Mouse (Mus musculus) frontal cortex, adult 2 months (tissue): ENCODE results near the gene Galr3. TPM values are rescaled to one million over a fixed set of nuclear protein-coding genes. Genes with fewer than 3 reads are reported as not detected.
A peak's percentile ranks its signal among the peaks of the same experiment; 100 is the strongest.

Experiments
- DNase-seq, 2 experiments: peaks; one replicate each; pipeline ENCODE4 v3.0.0; 2022; ENCODE audit warnings: low spot score in 1 of 2; ENCODE audit errors: extremely low spot score in 1 of 2
- polyA plus RNA-seq: library from polyadenylated mRNA; depleted of rRNA; stranded (reverse); fragments of >200 nt; gene quantifications from 2 replicates; pipeline ENCODE4 v1.2.3, GENCODE M21; 2012

Gene Galr3
- polyA plus RNA-seq, 1 experiment, result 0.38 TPM

DNA sequence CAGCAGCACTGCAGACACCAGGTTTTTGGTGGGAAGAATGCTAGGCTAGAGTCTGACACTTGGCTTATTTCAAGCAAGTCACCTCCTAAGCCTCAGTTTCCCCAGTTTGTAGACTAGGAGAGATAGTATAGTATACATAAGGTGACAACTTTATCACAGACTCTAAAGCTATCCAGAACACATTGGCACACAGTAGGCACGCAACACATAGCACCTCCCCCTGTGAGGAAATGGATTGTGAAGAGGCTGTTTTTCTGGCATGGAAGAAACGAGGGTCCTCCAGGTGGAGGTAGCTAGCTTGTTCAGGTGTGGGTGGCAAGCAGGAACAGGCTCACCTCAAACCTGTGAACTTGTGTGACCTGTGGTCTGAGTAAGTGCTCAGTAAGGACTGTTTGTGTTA lies 9.3 kb downstream of the Galr3 start:
- DNase-seq, result no peak

DNA sequence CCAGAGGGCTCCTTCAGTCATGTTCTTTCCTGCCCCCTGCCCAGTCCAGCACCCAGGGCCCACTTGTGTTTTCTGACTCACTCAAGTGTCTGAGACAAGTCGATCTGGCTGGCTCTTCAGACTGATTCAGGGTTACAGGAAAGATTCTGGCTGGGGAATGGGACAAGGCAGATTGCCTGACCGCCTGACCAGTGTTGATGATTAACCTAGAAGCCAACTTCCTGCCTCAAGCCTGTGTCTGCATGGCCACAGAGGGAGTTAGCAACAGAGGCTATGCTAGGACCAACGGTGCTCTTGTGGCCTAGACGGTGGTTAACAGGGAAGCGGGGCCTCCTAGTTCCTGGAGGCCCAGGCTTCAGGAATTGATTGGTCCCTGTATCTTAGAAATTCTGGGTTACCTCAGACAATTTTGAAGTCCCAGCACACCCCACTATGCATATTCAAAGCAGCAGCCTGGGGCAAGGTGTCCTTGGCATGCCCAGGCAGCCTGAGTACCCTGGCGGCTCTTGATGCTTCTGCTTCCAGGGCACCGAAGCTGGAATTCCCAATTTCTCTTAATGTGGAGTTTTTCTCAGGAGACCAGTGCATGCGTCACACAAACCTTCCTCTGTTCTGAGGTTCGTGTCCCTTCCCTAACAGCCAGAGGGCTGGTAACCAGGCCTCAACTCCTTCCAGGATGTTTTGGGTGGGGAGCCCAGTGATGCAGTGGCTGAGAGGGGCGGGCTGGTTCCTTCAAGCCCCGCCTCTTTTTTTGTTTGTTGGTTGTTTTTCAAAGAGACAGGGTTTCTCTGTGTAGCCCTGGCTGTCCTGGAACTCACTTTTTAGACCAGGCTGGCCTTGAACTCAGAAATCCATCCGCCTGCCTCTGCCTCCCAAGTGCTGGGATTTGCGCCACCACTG lies 10.0 kb downstream of the Galr3 start:
- DNase-seq, result no peak

GRCm38 (mm10) chr15:79052366-79052765 lies 10.7 kb downstream of the Galr3 start:
- no peak for DNase-seq

DNA sequence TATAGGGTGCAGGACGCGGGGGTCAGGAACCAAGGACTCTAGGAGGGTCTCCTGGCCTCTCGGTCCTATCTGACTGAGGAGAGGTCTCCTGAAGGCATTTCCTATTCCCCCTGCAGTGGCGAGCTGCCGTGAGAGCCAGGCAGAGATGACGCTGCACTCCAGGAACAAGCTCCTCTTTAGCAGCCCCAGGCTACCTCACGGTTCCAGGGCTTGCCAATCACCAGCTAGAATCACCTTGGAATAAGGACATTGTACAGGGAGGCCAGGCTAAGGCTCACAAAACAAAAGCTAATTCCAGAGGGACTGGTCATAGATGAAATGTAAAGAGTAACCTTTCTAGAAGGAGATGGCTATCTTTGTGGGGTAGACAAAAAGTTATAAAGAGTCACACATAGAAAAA lies 14.9 kb downstream of the Galr3 start:
- no peak for DNase-seq

DNA sequence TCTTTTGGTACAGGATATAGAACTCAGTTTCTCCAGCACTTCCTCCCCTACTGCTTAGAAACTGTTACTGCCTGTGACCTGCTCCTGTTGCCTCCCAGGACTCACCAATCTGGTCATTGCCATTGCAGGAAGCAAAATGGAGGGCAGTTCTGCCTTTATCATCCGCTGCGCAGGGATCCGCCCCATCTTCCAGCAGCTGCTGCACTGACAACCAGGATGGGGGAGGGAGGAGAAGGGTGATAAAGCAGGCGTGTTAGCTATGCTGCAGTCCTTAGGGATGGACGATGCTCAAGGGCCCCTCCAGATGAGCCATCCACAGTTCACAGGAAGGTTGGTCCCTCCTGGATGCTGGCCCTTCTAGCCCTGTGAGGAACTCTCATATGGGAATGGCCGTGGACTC lies 16.2 kb downstream of the Galr3 start:
- no peak for DNase-seq

- no peak for DNase-seq
Observed at GRCm38 (mm10) chr15:79060887-79061565, 19.3 kb downstream of the Galr3 start.

DNA sequence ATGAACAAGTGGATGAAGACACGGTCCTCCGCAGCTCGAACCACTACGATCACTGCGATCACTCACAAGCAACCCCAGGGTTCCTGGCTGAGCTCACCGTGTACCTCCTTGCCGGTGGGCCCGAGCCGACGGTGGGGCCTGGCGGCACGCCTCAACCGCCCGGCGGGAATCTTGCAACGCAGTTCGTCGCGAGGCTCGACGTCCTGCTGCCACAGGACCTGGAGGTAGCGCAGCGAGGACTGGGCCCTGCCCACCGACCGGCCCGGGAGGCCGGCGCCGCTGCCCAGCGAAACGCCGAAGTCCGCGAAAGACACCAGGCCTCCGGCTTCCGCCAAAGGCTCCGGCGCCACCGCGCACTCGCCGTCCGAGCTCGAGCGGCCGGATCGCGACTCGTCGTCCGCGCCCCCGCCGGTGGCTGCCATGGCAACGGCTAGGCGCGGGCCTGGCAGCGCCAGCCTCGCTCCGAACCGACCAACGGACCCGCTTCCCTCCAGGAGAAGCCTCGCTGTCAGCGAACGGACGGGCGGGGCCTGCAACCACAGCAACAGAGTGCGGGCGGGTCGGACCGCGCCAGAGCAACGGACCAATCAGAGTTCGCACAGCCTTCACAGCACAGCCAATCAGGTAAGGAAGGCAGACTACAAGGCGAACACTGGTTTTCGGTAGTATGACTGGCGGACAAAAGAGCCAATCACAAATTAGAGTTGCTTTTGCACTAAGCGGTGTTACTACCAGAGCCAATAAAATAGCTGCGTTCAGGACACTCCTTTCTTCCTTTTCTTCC lies 20.9 kb downstream of the Galr3 start, which contains the start of gene Ankrd54:
Ankrd54 (minus strand) TSS at position 518 of the 784 bp plus-strand sequence.
- peak; percentile 99 to 100 for DNase-seq

GRCm38 (mm10) chr15:79063160-79063740 lies 21.6 kb downstream of the Galr3 start:
- DNase-seq, result no peak

DNA sequence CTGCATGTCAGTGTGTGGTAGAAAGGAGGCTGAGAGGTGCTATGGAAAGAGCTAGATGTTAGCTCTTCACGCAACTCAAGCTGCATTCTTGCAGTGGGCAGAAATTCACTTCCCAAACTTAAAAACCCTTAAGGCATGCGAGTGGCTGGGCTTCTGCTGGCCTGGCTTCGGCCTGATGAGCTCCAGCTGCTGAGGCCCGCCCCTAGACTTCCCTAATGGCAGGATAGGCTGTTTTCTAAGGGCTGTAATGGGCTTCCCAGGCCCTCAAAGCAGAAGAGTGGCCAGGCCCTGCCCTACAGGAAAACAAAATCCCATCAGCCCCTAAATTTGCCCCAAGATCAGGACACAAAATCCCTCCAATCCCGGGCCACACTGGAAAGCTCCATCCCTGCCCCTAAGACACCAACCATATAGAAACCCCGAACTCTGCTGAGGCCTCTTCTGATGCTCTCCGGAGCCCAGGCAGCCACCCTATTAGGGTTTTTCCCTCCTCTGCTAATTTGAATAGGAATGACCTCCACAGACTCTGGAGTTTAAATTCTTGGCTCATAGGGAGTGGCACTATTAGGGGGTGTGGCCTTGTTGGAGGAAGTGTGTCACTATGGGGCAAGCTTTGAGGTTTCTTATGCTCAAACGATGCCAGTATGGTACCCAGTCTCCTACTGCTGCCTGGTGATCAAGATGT lies 23.5 kb downstream of the Galr3 start:
- DNase-seq, result no peak

DNA sequence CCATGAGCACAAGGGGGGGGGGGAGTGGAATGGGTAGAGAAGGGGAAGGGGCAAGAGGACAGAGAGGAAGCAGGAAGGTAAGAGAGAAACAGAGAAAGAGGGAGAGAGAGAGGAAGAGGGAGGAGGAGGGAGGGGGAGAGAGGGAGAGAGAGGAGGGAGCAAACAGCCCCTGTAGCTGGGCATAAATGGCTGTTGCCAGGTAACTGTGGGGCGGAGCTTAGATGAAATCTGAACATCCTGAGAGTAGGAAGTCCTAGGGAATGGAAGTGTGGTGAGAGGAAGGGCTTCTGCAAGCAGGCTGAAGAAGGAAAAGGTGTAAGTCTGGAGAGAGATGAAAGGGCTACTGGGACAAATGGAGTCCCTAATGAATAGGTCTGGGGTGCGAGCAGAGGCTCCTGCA lies 24.6 kb downstream of the Galr3 start:
- no peak for DNase-seq

DNA sequence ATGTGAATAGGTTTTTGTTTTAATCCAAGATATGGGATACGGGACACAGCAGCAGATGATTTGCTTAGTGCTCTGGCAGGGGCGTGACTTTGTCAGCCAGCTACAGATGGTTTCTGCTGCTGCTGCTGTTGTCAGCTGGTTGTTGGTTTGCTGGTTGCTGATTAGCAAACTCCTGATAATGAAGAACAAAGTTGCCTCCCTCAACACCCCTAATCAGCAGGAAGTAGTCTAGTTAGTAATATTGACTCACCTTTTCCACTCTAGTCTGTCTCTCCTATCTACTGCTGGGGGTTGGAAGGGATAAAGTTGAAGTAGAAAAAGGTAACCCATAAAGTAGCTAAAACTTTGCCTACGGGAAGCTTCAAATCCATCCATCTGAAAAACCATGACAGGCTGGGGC lies 25.9 kb downstream of the Galr3 start:
- DNase-seq, result no peak

DNA sequence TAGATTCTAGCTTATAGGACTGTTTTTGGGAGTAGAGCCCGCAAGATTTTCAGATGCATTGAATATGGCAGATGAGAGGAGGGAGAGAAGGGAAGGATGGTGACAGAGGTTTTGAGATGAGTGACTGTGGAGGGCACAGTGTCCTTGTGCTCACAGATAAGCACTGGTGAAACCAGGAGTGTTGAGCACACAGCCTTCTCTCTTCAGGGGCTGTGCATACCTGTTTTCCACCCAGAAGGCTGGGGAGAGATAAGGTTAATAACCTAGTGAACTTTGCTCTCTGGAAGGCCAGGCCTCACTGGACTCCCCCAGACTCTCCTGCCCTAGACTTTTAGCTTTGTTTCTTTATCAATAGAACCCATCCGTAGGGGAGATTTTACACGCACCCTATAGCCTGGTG lies 26.7 kb downstream of the Galr3 start:
- no peak for DNase-seq

DNA sequence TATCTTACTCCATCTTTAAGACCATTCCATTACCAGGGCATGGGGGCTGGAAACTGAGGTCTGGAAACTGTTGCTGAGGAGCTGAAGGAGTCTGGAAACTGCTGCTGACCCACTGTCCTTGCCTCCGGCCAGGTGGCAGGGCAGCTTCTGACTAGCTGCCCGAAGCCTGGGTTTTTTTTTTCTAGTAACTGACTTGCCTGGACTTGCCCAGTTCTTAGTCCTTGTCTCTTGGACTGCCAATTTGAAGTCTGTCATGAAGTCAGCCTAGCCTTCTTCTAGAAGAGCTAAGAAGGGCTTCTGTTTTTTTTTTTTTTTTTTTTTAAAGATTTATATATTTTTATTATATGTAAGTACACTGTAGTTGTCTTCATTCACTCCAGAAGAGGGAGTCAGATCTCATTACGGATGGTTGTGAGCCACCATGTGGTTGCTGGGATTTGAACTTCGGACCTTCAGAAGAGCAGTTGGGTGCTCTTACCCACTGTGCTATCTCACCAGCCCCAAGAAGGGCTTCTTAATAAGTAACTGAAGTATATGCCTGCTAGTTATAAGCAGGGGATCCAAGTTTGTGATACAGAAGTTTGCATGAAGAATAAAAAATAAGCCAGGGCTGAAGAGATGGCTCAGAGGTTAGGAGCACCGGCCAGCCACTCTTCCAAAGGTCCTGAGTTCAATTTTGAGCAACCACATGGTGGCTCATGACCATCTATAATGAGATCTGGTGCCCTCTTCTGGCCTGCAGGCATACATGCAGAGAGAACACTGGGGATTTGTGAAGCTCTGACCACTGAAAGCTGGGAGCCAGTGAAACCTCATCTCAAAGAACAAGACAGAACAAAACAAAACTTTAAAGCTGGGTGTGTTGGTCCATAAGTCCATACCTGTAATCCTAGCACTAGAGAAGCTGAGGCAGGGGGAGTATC lies 29.7 kb downstream of the Galr3 start:
- peak in 1 of 2 experiments; percentile 64 for DNase-seq

- DNase-seq, result no peak
Observed at GRCm38 (mm10) chr15:79073752-79074151, 32.1 kb downstream of the Galr3 start.

DNA sequence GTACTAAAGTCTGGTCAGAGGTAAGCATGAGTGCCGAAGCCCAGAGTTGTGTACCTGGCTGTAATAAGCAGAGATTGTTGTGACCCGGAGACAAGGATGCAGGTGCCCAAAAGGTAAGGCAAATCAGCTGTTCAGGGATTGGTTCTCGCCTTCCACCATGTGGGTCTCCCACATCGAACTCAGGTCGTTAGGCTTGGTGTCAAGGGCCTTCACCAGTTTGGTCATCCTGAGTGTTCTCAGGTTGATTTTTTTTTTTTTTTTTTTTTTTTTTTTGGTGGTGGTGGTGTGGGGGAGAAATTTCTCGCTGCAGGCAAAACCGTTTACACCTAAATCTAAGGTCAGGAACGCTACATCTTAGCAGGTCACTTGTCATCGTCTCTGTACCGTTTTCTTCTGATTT lies 32.8 kb downstream of the Galr3 start:
- no peak for DNase-seq

GRCm38 (mm10) chr15:79074913-79075532 lies 33.3 kb downstream of the Galr3 start, which contains the start of gene Eif3l:
Eif3l (plus strand) TSS chr15:79075179.
- DNase-seq, result peak; percentile 81 to 92

GRCm38 (mm10) chr15:79075658-79076365 lies 34.1 kb downstream of the Galr3 start:
- DNase-seq, result no peak

- DNase-seq, result no peak
Observed at GRCm38 (mm10) chr15:79079567-79079966, 37.9 kb downstream of the Galr3 start.
